Mouse (Mus musculus) heart, postnatal 0 days (tissue): Measurements from ENCODE around the gene Sh3d19.

Experiments
- CTCF ChIP-seq: IDR thresholded peaks from 2 replicates; pipeline ENCODE4 v1.5.1; 2016; ENCODE audit warnings: antibody characterized with exemption, control low read depth, low read depth
- EP300 ChIP-seq: IDR thresholded peaks from 2 replicates; pipeline ENCODE4 v1.6.1; 2016; ENCODE audit warnings: antibody characterized with exemption, low read depth

GRCm38 (mm10) chr3:86101956-86102355, 131.0 kb downstream of the Sh3d19 start:
- TF ChIP-seq CTCF (no peak), EP300 (no peak)
